Mouse (Mus musculus) G1E (cell line): Measurements from ENCODE around the gene Cdkn3. TPM values are rescaled to one million over a fixed set of nuclear protein-coding genes. Genes with fewer than 3 reads are reported as not detected.

Experiments
- ATAC-seq: 2 replicates; pipeline ENCODE4 v1.8.0; 2016; ENCODE audit warnings: mild to moderate bottlenecking; ENCODE audit not compliant: insufficient number of reproducible peaks, poor library complexity, low FRiP score, severe bottlenecking; ENCODE audit errors: extremely low read depth
- DNase-seq: peaks from one replicate; pipeline ENCODE4 v3.0.0; 2012; ENCODE audit warnings: low spot score
- H3K27me3 ChIP-seq: 2 replicates; pipeline ENCODE4 v1.6.1; 2012; ENCODE audit warnings: mild to moderate bottlenecking, low read length, inconsistent platforms; ENCODE audit not compliant: insufficient read depth
- H3K36me3 ChIP-seq: replicated peaks from 2 replicates; pipeline ENCODE3; 2012; ENCODE audit warnings: mild to moderate bottlenecking, inconsistent platforms
- H3K4me1 ChIP-seq: 2 replicates; pipeline ENCODE4 v1.6.1; 2012; ENCODE audit warnings: low read depth, low read length, inconsistent platforms, mixed read lengths; ENCODE audit not compliant: insufficient read depth
- H3K4me3 ChIP-seq: 2 replicates; pipeline ENCODE4 v1.5.1; 2012; ENCODE audit warnings: low read depth, mild to moderate bottlenecking, inconsistent platforms, low read length, moderate library complexity, mixed read lengths
- H3K9me3 ChIP-seq: replicated peaks from 2 replicates; pipeline ENCODE4 v1.6.1; 2012; ENCODE audit warnings: inconsistent platforms
- CTCF ChIP-seq: IDR thresholded peaks from 2 replicates; pipeline ENCODE4 v1.5.1; 2012; ENCODE audit warnings: low read depth, low read length, inconsistent platforms, mixed read lengths
- GATA1 ChIP-seq: IDR thresholded peaks from 2 replicates; pipeline ENCODE4 v1.6.1; 2012; ENCODE audit warnings: borderline replicate concordance, low read length, inconsistent platforms, mixed read lengths
- GATA2 ChIP-seq: IDR thresholded peaks from 2 replicates; pipeline ENCODE4 v1.6.1; 2012; ENCODE audit warnings: low read depth, low read length, inconsistent platforms, borderline replicate concordance
- POLR2AphosphoS5 ChIP-seq: IDR thresholded peaks from 2 replicates; pipeline ENCODE4 v1.6.1; 2012; ENCODE audit warnings: low read depth, low read length, inconsistent platforms; ENCODE audit not compliant: insufficient replicate concordance
- TAL1 ChIP-seq: conservative IDR thresholded peaks from 2 replicates; pipeline ENCODE4 v1.6.1; 2012; ENCODE audit warnings: low read depth, low read length, inconsistent platforms, mixed read lengths
- polyA plus RNA-seq: library from polyadenylated mRNA; stranded (reverse); fragments of >175 nt; gene quantifications from 2 replicates; pipeline ENCODE4 v1.2.3, GENCODE M21; 2012
- total RNA-seq, 2 experiments: library from RNA; stranded (forward) in 1 of 2; stranded (reverse) in 1 of 2; fragments of 200-1000 nt in 1 of 2; fragments of >200 nt in 1 of 2; fragmentation: Nextera tagmentation in 1 of 2; gene quantifications; 2 replicates each; pipeline ENCODE4 v1.2.3; 2014 to 2017

Gene Cdkn3
- total RNA-seq (2014; fragmentation: Nextera tagmentation) (11.2 and 21.7 TPM in 2 replicates), total RNA-seq (2017) (20.0 and 25.3 TPM in 2 replicates), polyA plus RNA-seq (1.4 TPM in 2 replicates)

GRCm38 (mm10) chr14:46760355-46761029 is at the start of gene Cdkn3:
Cdkn3 (plus strand) TSS chr14:46760541.
- Histone ChIP-seq H3K9me3 (no peaks in the 10 kb centered on the region), H3K36me3 (peaks cover 19% of the 10 kb centered on the region), H3K4me1 (peaks cover 16% of the 10 kb centered on the region), H3K4me3 (peak within 1 kb of the TSS; percentile 97), H3K27me3 (peaks cover 18% of the 10 kb centered on the region)
- TF ChIP-seq GATA2 (no peak), TAL1 (no peak), CTCF (no peak), GATA1 (no peak), POLR2AphosphoS5 (no peak)
- peak; percentile 97 for DNase-seq
- peak; percentile 100 for ATAC-seq

- Histone ChIP-seq H3K4me1 (no peaks in the 10 kb centered on the region), H3K36me3 (no peaks in the 10 kb centered on the region), H3K27me3 (peaks cover 22% of the 10 kb centered on the region), H3K4me3 (no peak overlapping the region), H3K9me3 (no peaks in the 10 kb centered on the region)
- DNase-seq (no peak), ATAC-seq (no peak)
- TF ChIP-seq CTCF (no peak), POLR2AphosphoS5 (no peak), TAL1 (no peak), GATA1 (no peak), GATA2 (no peak)
Observed at GRCm38 (mm10) chr14:46718483-46718922, 41.8 kb upstream of the Cdkn3 start.

- ATAC-seq (no peak), DNase-seq (peak; percentile 5)
- H3K4me1 ChIP-seq = no peaks in the 10 kb centered on the region; the same call in 1 of the 2 replicates
- H3K9me3 ChIP-seq = no peaks in the 10 kb centered on the region
- TF ChIP-seq TAL1 = no peak
- no peak for TF ChIP-seq GATA1
- TF ChIP-seq POLR2AphosphoS5 = no peak
- TF ChIP-seq CTCF = no peak
- no peak for TF ChIP-seq GATA2
- H3K4me3 ChIP-seq = no peak overlapping the region
- peaks cover 26% of the 10 kb centered on the region for H3K27me3 ChIP-seq
- H3K36me3 ChIP-seq = no peaks in the 10 kb centered on the region
Observed at GRCm38 (mm10) chr14:46722031-46722430, 38.3 kb upstream of the Cdkn3 start.

- TF ChIP-seq GATA1 (no peak), TAL1 (no peak), GATA2 (no peak), POLR2AphosphoS5 (no peak), CTCF (no peak)
Observed at GRCm38 (mm10) chr14:46723828-46724227, 36.5 kb upstream of the Cdkn3 start.

GRCm38 (mm10) chr14:46724941-46725340 is 35.4 kb upstream of the Cdkn3 start:
- Histone ChIP-seq H3K4me3 (no peak overlapping the region), H3K36me3 (no peaks in the 10 kb centered on the region), H3K4me1 (no peaks in the 10 kb centered on the region; the same call in 1 of the 2 replicates), H3K9me3 (no peaks in the 10 kb centered on the region), H3K27me3 (peaks cover 22% of the 10 kb centered on the region)
- no peak for ATAC-seq
- no peak for DNase-seq
- no peak for TF ChIP-seq GATA2
- no peak for TF ChIP-seq GATA1
- no peak for TF ChIP-seq TAL1
- no peak for TF ChIP-seq POLR2AphosphoS5
- no peak for TF ChIP-seq CTCF

More at GRCm38 (mm10) chr14:46723828-46724227, 36.5 kb upstream of the Cdkn3 start:
- Histone ChIP-seq H3K4me3 (no peak overlapping the region), H3K9me3 (no peaks in the 10 kb centered on the region), H3K27me3 (peaks cover 29% of the 10 kb centered on the region), H3K4me1 (no peaks in the 10 kb centered on the region; the same call in 1 of the 2 replicates), H3K36me3 (no peaks in the 10 kb centered on the region)
- ATAC-seq (no peak), DNase-seq (peak; percentile 11)

- no peaks in the 10 kb centered on the region for H3K36me3 ChIP-seq
- peaks cover 16% of the 10 kb centered on the region for H3K27me3 ChIP-seq
- H3K4me1 ChIP-seq = no peaks in the 10 kb centered on the region; the same call in 1 of the 2 replicates
- no peak overlapping the region for H3K4me3 ChIP-seq
- TF ChIP-seq POLR2AphosphoS5 (no peak), GATA2 (no peak), CTCF (no peak), GATA1 (no peak), TAL1 (no peak)
- ATAC-seq = no peak
- DNase-seq = no peak
- H3K9me3 ChIP-seq = no peaks in the 10 kb centered on the region
Observed at GRCm38 (mm10) chr14:46725743-46726142, 34.6 kb upstream of the Cdkn3 start.
